Mouse (Mus musculus) spleen, postnatal 4 days (tissue): ENCODE results near the gene Specc1.

Experiments used
- DNase-seq, 2 experiments: peaks; one replicate each; pipeline ENCODE4 v3.0.0; 2022; ENCODE audit warnings: low spot score in 2 of 2

The Specc1 gene

DNA sequence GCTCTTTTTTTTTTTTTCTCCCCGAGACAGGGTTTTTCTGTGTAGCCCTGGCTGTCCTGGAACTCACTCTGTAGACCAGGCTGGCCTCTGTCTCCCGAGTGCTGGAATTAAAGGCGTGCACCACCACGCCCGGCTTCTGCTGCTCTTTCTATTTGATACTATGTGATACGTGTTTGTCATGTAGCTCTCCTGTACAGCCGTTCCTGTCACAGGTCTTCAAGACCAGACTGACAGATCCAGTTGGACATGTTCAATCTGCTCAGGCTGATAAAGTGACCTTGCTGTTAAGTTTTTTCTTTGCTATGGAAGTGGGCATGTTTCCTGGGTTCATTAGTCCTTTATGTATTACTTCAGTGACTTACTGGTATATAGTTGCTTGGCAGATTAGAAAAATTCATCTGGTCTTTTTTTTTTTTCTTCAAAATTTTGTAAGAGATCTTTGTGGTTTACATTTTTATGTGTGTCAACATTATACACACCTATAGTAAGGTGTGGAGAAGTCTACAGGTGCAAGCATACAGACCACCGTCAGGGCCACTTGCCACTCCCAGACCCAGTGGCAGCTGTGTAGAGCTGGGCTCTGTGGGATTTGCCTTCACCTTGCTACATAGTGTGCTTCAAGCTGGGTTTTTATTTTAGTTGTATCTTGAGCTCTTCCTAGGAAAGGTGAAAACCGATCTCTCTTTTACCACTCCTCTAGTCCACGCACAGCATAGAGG, 221.0 kb downstream of the Specc1 start:
- DNase-seq, result no peak

DNA sequence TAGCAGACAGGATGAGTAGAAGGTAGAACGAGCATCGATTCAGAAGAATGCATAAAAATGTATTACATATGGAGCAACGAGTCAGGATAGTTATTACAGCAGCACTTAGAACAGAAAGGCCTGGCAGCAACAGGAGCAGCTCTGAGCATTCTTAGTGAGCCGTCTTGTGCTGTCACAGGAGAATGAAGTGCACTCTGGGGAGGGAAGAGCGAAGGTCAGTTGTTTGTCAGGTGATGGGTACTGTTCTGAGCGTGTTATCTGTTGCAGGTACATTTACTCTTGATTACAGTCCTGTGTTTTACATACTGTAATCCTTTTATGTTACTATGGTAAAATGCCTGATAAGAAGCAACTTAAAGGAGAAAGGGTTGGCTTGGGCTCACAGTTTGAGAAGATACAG, 224.2 kb downstream of the Specc1 start:
- peak in 1 of 2 experiments; percentile 9 for DNase-seq

DNA sequence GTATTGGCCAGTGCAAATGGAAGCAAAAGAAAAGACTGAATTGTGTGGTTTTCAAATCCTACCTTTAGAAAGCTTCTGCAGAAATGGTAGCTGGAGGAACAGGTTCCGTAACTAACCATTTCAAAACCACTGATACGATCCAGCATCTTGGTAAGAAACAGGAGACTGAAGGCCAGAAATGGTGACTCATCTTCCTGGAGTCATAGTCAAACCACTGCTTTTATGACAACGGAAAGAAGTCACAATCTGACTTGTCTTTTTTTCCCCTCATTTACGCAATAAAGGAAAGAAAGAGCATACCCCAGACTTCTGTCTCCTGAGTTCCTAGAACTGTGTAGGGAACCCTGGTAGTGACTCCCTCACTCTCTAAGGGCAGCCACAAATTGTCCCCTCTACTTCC, 228.3 kb downstream of the Specc1 start:
- no peak for DNase-seq

DNA sequence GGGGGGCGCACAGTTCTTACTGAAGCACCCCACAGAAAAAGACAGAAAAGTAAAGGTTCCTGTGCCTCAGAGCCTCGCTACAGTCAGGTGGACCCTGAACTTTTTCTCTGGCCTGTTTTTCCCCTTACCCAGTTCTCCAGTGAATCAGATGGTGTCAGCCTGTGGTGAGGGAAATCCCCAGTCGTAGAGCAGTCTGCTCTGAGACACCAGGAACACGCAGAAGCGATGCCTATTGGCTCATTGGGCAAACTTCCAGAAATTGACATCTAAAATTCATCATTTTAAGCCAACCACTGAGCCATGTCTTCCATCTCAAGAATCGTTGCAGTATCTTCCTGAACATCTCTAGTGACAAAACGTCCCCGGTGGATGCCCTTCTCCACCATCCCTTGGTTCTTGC, 230.5 kb downstream of the Specc1 start:
- DNase-seq, result no peak

DNA sequence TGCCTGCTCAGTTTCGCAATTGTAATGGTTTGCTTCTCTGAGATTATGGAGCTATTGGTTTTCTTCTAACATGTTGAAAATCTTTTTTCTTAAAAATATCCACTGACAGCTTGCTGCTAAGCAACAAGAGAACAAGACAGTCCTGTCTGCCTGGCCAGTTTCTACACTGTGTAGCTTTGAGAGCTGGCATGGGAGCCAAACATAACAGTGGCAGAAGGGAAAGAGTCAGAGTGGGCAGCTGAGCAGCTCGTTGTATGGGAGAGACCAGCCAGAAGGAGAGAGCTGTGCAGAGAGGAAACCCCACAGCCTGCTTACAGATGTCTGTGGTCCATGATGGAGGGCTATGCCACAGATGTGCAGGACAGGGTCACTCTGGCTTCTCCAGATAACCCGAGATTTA, 235.5 kb downstream of the Specc1 start:
- DNase-seq, result no peak

DNA sequence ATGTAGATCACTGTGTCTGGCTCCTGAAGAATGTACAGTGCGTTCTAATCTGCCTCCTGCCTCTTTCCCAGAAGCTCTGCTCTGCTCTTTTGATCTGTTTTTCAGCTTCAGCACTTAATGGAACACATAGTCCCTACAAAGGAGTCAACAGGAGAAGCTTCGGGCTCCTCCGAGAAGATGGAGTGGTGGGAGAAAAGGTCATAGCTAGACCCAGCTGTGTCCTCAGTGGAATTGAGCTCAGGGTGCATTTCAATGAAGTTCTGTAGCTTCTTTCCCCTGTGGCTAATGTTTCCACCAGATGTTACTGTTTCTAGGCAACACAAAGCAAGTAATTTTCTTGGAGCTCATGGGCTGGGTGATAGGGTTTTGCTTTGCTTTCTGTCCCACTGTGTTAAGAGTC, 236.6 kb downstream of the Specc1 start:
- DNase-seq, result no peak

DNA sequence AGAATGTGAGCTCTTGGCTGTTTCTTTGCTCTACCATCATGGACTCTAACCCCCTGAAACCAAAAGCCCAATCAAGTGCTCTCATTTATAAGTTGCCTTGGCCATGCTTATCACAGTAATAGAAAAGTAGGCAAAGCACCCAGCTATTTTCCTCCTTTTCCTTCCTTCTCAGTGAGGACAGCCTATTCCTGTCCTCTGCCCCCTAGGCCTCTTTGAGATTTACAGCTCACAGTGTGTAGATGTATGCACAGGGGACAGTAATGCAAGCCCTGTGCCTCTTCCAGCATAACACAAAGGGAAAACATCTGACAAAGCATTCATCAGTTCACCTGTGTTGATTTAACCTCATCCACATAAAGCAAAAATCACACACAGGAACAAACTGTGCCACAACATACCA, 237.7 kb downstream of the Specc1 start:
- no peak for DNase-seq

DNA sequence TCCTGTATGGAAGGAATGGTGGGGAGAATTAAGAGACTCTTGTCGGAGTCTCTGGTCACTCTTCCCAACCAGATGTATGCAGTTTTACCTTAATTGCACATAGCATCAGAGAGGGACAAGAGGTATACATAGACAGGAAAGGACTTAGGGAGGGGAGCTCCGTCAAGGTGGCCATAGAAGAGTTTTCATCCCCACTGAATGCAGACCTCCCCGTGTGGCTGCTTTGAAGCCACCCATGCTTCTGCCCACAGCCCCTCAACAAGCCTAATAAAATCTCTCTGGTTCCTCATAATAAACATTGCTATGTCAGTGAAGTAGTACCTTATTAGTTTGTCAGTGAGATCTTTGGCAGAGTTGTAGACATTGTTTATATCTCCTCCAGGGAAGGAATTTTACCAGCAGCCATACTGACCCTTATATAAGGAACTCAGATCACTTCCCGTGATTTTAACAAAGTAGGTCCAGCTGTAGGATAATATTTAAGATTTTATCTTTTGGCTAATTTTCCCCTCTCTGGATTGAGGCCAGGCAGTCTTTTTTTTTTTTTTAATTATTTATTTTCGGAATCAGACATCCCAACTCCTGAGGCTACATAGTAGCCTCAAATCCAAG, 244.4 kb downstream of the Specc1 start:
- peak in 1 of 2 experiments; percentile 42 for DNase-seq

DNA sequence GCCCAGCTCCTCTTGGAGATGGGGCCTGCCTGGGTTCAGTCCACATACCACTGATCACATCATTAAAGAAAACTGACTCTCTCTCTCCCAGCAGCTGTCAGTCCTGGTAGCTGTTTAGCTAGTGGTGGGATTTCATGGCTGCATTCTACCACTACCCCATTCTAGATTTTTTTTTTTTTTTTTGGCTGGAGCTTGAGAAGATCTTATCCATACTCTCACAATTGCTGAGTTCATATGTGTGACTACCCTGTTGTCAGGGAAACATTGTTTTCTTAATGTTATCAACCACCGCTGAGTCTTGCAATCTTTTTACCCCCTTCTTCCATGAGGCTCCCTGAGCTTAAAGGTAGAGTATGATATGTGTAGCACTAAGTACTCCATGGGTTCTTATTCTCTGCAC, 246.1 kb downstream of the Specc1 start:
- no peak for DNase-seq

DNA sequence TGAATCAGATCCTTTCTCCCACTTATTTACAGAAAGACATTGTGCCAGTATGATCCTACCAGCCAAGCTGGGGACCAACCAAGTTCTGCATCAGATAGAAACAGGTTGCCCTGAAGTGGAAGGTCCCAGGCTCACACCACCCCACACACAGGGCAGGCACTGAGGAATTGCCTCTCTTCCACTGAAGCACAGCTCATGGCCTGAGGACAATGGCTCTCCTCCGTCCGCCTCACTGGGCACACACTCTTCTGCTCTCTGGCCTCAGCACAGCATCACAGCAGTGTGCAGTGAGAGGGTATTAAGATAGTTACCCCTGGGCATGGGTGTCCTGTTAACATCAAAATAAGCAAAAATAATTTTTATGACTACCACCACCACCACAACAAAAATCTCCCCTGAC, 252.5 kb downstream of the Specc1 start:
- no peak for DNase-seq

DNA sequence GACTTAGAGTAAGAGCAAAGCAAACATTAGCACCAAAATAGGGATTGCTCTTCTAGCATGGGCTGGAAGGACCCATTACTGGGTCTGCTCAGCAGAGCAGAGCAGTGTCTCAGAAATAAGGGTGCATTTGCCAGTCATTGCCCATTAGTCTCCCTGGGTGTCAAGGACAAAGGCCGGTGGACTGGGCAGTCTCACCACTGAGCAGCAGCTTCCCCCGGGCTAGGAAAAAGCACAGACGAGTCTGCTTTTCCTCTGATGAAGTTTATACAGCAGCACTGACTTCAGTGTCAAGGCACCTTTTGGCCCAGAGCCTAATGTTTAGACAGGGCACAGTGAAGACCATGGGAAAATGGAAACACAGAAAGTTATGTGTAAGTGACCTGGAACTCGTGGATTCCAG, 253.3 kb downstream of the Specc1 start:
- DNase-seq, result no peak

DNA sequence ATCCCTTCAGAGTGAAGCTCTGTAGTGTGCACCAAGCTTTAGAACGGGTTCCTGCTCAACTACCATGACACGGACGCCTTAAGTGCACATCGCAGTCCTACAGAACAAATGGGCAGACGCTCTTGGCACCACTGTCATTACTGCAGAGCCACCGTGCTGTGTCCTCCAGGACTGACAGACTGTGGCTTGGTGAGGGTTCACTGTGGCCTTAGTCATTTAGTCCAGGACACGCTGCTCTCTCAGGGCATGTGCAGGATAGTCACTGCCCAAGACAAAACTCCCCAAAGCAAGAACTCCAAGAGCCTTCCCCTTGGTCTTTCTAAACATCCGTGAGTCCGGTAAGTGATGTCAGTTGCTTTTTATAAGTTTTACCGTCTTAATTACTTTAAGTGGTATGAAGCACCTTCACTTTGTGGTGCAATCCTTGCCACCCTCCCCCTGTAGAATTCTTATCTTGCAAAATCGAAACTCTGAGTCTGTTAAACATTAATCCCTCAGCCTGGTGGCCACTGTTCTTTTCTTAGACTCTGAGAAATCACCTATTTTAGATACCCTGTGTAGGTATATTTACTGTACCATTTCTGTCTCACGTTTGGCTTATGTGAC, 256.9 kb downstream of the Specc1 start:
- no peak for DNase-seq

DNA sequence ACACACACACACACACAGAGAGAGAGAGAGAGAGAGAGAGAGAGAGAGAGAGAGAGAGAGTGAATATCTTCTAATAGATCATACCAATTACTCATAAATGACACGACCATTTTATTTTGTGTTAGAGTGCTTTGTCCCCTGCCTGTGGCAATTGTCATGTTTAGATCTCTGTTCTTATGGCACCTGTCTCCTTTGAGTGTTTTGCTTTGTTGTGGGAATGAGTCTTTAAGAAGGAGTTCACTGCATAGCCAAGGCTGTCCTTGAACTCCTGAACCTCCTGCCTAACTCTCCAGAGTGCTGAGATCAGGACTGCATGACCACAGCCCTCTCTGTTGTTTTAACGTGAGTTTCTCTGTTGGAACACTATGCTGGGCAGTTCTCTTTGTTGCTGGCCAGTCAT, 258.5 kb downstream of the Specc1 start:
- DNase-seq, result no peak

DNA sequence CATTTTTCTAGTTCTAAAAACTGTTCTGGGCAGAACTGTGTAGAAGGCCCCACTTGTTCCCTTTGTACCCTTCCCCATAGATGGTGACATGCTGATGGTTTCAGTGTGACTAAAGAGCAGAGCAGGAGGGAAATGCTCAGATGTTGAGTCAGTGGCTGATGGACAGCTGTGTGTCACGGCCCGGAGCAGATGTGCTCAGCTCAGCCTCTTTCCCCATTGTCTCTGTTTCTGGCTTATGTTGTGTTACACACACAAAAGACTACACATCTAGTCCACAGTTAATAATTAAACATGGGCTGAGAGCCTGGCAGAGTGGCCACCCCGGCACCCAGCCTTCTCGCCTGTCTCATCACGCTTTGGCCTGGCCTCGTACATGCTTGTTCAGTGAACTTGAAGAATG, 261.2 kb downstream of the Specc1 start:
- DNase-seq, result no peak

DNA sequence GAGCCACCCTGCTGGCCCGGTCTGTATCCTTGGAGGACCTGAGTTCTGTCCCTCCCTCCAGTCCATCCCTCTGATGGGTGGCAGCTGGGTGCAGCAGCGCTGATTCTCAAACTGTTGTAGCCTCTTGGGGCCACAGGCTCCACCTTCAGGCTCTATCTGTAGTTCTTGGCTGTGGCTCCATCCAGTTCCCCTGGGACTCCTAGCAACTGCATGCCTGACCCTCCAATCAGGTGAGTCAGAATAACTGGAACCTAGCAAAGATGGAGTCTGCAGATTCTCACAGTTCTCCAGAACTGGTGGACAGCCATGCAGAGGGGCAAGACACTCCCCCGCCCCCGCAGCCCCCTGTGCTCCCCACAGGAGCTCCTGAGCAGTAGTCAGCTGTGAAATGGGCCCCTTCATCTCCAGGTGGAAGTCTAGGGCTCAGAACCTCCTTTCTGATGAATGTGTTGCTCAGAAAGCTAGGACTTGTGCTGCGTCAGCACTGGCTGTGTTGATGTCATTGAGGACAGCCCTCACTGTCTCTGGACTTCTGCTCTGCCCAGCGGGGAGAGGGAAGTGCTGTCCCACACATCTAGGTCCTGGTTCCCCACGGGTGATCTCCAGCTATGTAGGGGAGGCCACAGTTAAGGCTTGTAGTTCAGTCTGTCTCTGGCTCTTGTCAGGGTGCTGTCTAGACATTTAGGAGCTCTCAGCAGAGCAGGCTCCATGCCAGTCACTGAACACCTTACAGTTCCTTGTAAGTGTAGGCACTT, 264.4 kb downstream of the Specc1 start:
- DNase-seq, result no peak

DNA sequence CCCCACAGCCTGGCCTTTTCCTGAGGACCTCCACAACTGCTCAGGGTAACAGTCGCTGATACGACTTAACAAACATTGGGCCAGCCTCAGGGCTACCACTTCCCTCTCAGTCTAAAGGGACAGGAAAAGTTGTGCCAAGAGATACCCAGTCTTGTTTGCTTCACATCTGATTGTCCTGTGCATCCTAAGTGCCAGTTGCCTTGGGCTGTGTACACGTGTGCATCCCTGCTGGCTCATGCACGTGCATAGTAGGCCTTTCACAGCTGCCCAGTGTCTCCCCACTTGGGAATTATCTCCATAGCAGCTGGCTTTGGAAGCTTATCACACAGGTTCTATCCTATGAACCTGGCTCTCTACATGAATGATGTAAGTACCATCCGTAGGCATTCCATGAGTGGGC, 266.9 kb downstream of the Specc1 start:
- no peak for DNase-seq

DNA sequence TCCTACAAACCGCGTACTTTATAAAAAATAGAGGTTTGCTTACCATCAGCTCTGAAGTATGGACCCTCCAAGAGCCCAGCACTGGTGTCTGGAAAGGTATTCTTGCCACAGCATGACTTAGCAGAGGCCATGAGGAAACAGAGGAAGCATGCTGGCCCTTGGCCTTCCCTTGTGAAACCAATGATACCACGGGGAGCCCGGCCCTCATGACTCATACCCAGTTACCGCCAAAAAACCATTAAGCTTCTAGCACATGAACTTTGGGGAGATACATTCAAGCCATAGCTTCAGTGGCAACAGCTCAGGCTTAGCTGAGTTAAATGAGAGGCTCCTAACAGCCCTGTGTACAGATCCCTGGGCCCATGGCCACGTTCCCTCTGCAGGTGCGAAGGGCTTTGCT, 267.4 kb downstream of the Specc1 start:
- no peak for DNase-seq

DNA sequence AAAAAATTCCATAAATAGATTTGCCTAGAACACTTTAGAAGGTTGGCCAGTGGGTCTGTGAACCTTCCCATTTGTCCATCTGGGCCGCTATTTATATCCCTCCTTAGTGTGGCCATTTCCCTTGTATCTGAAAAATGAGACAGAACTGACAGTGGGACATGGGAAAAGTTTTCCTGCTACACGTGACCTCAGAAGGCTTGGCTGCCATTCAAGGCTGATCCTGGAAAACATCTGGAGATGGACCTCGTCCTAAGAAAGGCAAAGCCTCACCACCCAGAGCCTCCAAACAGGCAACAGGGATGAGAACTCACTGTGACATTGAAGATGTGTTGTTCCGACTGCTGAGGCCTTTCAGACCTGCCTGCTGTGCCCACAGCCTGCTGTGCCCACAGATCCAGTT, 268.2 kb downstream of the Specc1 start:
- no peak for DNase-seq

DNA sequence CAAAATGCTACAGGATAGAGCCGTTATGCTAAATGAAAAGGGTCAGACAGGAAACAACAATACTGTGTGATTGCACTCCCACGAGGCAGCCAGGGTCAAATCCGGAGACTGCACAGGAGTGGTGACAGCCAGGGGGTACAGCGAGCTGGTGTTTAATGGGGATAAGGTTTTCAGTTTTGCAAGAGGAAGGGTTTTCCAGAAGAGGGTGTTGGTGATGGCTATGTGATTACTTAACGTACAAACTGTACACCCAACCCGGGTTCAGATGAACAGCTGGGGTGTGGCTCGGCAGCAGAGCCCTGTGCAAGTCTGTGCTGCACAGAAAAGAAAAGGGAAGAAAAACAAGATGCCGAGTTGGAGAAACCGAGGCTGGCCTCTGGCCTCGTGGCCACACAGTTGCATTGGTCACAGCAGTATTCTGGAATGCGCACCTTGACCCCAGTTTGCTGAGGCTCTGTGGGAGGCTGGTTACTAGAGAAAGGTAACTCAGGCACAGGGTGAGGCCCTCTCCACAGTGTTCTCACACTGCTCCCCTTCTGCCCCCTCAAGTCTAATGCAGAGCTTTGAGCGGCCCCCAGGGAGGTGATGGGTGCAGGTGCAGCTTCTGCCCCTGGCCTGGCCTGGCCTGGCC, 284.2 kb downstream of the Specc1 start:
- DNase-seq, result no peak

DNA sequence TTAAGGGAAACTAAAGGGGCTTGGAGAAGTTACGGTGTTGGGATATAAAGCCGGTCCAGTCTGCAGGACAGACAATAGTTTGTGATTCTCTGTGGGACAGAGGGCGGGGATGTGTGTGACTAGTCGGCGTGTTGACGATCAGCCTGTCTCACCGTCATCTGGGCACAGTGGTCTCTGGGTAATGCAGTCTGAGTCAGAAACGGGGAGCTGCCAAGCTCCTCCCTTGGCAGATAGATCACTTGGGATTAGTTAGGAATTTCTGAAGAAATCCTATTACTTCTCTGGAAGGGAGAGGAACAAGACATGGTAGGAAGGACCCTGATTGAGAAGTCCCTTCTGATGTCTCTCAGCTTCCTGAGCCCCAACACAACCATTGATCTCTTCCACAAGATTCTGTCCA, 287.3 kb downstream of the Specc1 start:
- DNase-seq, result no peak

DNA sequence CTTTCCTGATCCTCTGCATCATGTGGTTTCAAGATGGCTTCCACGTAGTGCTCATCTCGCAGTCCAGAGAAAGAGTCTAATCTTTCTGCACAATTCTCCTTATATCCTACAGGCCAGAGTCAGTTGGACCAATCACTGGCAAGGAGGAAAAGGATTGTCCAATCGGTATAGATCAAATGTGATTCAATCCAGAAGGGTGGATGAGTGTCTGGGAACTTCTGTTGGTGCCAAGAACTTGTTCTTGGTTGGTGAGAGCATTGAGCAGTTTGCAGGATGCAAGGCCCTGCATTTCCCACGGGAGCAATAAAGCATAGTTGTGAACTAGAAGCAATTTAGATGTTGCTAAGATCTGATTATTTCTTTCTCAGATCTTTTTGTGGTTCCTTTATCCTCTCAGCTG, 287.9 kb downstream of the Specc1 start:
- no peak for DNase-seq

DNA sequence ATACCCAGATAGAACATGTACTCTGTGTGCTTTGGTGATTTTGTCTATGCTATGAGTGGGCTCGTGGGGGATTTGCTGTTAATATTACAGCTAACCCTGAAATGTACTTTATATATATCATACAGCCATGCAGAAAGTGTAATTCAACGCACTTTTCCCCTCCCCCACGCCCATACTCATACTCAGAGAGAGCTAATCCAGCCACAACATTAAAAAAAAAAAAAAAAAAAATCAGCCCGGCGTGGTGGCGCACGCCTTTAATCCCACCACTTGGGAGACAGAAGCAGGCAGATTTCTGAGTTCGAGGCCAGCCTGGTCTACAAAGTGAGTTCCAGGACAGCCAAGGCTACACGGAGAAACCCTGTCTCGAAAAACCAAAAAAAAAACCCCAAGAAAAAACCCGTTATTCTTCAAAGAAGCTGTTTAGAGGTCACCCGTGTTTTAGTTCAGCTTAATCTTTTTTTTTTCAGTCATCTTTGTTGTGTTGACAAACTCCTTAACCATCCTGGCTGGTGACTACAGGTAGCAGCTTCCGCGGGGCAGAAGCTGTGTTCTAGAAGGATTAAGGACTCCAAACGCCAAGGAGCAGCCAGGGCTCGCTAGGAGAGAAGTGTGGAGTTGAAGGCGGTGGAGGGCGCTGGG, 291.3 kb downstream of the Specc1 start:
- no peak for DNase-seq
